Mouse (Mus musculus) brain, adult 2 months (tissue): Measurements from ENCODE around the gene Tipin.
"Not testable (repeated sequence)": the region's sequence is repeated elsewhere in the genome, so short reads cannot be mapped to it uniquely, and the experiment has no call there.

Source experiments
- DNase-seq: peaks from one replicate; pipeline ENCODE4 v3.0.0; 2011; ENCODE audit warnings: low read depth, low spot score

The Tipin gene

GRCm38 (mm10) chr9:64281105-64281780, at the start of gene Tipin:
TSS of gene Tipin (plus strand) at chr9:64281581.
- DNase-seq: peak; percentile 97

- peak; percentile 67 for DNase-seq
These were observed 49.7 kb upstream of the Tipin start for GRCm38 (mm10) chr9:64231674-64232073.

DNA sequence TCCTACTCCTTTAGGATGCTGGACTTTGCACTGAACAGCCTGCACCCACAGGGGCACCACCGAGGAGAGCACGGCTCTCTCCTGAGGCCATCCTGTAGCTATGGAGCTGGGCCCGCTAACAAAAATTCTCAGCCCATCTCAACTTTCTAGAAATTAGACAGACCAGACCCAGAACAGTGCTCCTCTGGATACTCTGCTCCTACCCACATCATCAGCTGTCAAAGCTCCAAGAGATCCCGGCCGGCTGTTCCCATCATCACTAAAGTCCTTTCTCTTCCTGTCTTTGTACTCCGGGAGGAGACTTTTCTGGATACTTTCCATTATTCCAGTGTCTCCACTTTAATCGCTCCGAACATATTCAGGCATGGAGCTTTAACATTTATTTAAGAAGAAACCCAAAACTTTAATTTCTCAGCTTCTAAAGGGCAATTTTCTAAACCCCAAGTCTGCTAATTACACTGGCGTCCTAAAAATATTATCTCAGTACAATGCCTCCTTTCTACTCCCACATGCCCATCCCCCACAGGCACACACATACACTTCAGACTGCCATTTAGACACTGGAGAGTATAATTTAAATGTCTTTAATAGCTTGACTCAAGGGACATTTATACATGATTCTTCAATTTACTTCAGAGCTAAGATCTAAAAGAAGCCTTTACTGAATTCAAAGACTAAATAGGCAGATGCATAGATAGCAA, 49.0 kb upstream of the Tipin start:
- peak; percentile 84 for DNase-seq

DNA sequence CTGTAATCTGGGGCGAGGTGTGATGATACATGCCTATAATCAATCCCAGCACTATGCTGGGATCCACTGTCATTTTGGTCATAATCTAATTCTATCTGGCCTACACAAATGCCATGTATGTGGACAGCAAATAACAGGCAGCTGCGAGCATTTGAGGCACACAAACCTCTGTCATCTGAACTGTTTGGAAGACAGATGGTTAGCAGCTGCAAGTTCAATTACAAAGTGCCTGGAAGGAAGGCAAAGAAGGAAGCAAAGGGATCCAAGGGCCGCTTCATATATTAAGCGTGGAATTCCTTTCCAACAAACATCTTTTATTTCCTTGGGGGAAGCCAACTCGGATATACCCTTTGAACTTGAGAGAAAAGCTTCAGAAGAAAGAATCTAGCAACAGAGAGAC, 47.7 kb upstream of the Tipin start:
- no peak for DNase-seq

- no peak for DNase-seq
These were observed 46.5 kb upstream of the Tipin start, which contains the start of gene Uchl4 for GRCm38 (mm10) chr9:64234768-64235435. TSS of gene Uchl4 (plus strand) at chr9:64235201.

- DNase-seq: no peak
These were observed 45.3 kb upstream of the Tipin start for GRCm38 (mm10) chr9:64236056-64236455.

GRCm38 (mm10) chr9:64240116-64240515, 41.3 kb upstream of the Tipin start:
- no peak for DNase-seq

- no peak for DNase-seq
These were observed 40.7 kb upstream of the Tipin start for GRCm38 (mm10) chr9:64240681-64241080.

DNA sequence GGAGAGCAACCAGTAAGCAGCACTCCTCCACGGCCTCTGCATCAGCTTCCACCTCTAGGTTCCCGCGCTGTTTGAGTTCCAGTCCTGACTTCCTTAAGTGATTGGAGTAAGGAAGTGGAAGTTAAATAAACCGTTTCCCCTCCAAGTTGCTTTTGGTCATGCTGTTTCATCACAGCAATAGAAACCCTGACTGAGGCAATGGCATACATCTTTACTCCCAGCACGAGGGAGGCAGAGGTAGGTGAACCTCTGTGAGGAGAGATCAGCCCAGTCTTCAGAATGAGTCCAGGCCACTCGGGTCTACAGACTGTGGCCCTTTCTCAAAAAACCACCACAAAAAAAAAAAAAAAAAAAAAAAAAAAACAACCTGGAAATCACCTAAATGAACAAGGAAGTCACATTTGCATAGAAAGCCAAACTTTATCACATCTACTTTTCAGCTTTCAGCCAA, 39.0 kb upstream of the Tipin start:
- no peak for DNase-seq

GRCm38 (mm10) chr9:64249371-64249770, 32.0 kb upstream of the Tipin start:
- no peak for DNase-seq

DNA sequence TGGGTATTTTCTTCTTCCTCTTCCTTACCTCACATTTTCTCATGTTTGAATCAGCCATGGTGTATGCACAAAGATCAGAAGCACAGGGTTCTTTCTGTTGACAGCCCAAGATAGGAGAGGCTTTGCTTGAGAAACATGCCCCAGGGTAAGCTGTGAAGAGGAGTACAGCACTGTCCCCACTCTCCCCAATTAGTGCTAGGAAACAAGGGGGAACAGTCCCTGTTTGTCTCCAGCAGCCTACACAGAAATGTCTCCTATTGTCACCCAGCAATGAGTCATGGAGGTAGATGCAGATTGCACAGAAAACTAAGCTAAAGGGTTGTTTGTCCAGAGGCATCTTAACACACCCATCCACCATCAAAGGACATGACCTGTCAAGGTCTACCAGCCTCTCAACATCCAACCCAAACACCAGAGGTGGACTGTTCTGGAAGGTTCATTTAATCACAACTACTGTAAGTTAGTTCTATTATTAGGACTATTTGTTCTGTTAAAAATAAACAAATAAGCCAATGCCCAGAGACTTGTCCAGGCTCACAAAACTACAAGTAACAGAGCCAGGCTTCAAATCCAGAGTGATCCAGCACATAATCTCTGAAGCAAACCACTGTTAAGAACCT, 31.2 kb upstream of the Tipin start:
- peak; percentile 60 for DNase-seq

GRCm38 (mm10) chr9:64252591-64253020, 28.8 kb upstream of the Tipin start:
- DNase-seq: peak; percentile 29

DNA sequence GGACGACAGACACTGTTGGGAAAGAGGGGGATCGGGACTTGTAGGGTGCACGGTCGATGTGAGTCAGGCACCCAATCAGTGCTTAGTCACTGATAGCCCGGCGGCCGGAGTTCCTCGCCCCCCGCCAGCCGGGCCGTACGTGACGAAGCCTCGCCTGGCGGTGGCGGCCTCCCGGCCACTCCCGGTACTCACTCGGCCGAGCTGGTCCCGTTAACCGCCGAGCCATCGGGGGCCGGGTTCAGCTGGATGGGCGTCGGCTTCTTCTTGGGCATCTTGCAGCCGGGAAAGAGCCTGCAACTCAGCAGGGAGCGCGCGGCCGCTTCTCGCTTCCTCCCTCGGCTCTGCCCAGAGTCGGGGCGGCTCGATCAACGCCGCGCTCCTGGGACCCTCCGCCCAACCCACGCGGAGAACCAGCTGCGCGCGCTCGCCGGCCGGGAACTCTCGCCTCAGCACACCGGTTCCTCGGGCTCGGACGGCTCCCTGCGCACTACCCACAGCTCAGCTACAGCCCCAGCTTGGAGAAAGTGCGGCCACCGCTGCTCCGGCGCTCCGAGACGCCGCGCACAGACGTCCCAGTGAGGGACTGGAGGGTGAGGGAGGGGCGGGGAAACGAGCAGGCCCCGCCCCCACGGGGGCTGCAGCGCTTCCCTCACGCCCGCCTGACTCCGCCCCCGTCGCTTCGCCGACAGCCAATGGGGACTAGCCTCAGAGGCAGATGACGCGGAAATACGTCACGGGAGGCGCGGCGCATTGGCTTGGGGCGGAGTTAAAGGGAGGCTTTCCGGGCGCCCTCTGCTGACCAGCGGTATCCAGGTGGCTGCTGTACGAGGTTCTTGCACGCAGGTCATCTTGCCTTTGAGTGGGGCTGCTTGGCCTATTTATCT, 28.1 kb upstream of the Tipin start, which contains the start of gene Map2k1:
Map2k1 (minus strand) TSS at position 611 of the 884 bp plus-strand sequence.
- peak; percentile 100 for DNase-seq

GRCm38 (mm10) chr9:64255422-64255821, 26.0 kb upstream of the Tipin start:
- no peak for DNase-seq

GRCm38 (mm10) chr9:64256204-64256603, 25.2 kb upstream of the Tipin start:
- DNase-seq: no peak

GRCm38 (mm10) chr9:64259906-64260305, 21.5 kb upstream of the Tipin start:
- DNase-seq: no peak

DNA sequence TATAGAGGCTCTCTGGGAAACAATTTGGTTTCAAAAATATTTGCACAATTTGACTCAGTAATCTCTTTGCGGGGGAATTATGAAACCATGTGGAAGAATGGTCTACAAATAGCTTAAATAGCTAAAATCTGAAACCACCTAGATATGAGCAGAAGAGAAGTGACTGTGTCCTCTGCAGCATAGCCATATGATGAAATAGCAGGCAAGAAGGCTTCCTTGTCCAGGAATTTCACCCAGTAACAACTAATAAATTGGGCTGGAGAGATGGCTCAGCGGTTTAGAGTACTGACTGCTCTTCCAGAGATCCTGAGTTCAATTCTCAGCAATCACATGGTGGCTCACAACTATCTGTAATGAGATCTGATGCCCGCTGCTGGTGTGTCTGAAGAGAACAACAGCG, 20.4 kb upstream of the Tipin start:
- peak; percentile 42 for DNase-seq

GRCm38 (mm10) chr9:64264813-64265212, 16.6 kb upstream of the Tipin start:
- peak; percentile 43 for DNase-seq

GRCm38 (mm10) chr9:64267231-64267630, 14.2 kb upstream of the Tipin start:
- no peak for DNase-seq

DNA sequence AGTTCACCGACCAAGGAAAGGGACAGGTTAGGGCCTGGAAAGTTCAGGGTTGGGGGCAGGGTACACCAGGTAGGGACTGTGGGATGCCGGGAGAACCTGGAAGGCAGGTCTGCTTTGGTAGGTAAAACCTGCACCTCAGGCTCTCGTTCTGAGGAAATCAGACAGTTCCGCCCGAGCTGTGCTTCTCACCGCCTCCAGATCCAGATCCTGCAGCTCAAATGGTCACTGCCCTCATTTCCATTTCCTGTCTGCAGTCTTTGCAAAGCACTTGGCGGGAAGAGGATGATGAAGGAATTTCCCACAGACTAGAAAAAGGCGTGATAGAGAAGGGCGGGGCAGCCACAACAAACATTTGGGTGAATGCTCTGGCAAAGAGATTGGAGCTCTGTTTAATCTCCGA, 13.2 kb upstream of the Tipin start:
- no peak for DNase-seq

DNA sequence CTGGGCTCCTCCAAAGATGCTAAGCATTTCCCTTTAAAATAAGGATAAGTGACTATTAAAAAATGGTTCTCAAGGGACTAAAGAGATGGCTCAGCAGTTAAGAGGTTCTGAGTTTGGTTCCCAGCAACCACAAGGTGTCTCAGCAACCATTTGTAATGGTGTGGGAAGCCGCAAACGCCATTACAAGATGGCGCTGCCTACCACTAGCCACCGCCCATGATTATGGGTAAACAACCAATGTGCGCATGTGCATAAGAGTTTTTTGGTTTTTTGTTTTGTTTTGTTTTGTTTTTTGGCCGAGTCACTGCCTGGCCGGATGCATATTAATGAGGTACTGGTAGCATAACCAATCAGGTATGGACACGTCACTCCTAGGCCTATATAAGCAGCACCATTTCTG, 12.5 kb upstream of the Tipin start:
- DNase-seq: not testable (repeated sequence)
